Mouse (Mus musculus): ENCODE results near the gene Camsap2.

Gene Camsap2

DNA sequence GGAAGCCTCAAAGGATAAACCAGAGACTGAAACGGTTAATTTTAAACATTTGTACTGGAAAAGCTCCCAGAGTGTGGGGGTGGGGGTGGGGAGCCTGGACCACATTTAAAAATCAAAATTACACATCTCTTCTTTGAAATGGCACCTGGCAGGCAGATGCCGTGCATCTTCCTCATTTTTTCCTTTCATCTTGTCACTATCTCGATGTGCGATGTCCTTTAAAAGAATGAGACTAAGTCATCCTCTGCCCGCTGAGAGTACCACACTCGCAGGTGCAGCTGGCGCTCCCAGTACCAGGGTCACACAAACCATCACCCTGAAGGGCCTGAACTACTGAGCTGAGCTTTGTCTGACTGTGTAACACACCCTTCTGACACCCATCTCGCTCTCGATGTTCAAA lies 87.4 kb downstream of the Camsap2 start:
- DNase-seq (ENCODE audit: low spot score in 2 of 2), result no peak

DNA sequence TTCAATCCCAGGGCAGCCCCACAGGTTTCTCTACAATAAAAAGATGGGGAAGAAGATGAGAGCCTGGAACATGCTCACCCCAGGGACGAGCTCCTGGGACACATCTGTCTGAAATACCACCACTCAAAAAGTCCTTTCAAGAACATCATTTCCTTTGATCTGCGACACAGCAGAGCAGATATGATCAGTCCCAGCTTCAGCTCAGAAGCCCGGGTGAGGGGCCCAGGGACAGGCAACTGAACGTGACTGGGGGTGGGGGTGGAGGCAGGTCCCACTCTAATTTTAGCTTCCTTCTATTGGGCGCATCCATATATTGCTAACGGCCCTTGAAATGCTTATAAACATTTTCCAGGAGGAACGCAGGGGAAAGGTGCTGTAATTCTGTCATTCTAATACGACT lies 90.2 kb downstream of the Camsap2 start:
- DNase-seq (ENCODE audit: low spot score in 2 of 2), result no peak

- no peak for DNase-seq (ENCODE audit: low spot score in 2 of 2)
Measured at GRCm38 (mm10) chr1:136255174-136255573, 90.7 kb downstream of the Camsap2 start.

GRCm38 (mm10) chr1:136254503-136255065 lies 91.3 kb downstream of the Camsap2 start:
- no peak for DNase-seq (ENCODE audit: low spot score in 2 of 2)

GRCm38 (mm10) chr1:136253472-136253871 lies 92.4 kb downstream of the Camsap2 start:
- DNase-seq (ENCODE audit: low spot score in 2 of 2), result no peak

DNA sequence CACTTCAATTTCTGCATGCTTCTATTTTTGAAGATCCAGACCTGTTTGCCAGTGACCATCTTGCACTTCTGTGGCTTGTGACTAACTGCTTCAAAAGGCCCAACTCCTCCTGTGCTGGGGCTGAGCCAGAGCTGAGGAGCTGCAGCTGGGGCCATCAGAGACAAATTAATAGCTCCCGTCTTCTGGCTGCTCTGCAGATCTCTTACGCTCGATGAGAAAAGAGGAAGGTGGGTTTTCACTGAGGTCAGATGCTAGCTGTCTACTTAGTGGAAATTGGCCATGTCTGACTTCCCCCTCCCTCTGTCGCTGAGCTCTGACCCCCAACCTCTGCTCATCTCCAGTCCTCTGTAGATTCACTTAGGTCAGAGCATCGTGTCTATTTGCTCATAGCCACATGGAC lies 96.2 kb downstream of the Camsap2 start:
- no peak for DNase-seq (ENCODE audit: low spot score in 2 of 2)

DNA sequence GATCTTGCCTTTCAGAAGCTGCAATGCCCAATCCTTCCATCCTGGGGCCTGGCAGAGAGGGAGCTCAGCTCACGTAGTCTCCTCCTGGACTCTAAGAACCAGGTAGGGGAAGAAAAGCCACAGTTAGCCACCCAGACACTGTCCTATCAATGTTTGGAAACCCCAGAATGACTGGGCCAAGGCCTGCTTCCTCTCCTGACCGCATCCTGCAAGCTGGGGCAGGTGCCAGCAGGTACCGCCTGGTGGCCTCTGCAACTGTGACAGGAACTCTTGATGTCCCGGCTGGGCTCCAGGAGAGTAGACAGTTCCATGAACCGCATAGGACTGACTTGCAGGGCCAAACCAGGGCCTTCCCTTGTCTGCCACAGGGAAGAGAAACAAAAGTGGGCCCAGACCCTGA lies 98.5 kb downstream of the Camsap2 start:
- DNase-seq (ENCODE audit: low spot score in 2 of 2), result no peak

DNA sequence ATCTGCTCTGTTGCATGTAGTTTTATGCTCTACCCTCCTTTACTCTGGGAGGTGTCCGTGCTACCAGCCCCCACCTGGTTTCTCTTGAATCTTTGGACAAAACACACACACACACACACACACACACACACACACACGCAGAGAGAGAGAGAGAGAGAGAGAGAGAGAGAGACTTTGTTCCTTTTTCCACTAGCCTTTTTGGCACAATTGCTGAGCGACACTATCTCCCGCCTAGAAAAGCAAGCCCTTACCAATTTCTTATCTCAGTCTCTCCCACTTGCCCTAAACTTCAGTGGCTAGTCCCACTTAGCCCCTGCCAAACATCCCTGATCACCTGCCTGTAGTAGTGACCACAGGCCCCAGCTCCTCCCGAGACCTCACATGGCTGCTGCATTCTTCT lies 101.4 kb downstream of the Camsap2 start:
- DNase-seq (ENCODE audit: low spot score in 2 of 2), result no peak

DNA sequence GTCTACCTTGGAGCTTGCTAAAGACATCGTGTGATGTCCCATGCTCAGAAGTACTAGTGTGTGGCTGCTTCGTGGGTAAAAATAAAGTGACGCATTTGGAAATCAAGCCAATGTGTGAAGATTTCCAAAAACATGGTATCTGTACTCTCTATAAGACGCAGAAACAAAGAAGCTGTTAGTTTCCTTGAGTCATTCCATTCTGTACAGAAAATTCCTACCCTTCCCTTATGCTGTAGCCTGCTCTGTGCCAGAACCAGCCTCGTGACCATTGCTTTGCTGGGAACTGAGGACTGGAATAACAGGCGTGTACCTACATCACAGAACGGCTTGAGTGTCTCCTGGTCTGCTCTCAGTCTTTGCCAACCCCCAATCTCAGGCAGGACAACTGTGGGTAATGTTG lies 104.1 kb downstream of the Camsap2 start:
- no peak for DNase-seq (ENCODE audit: low spot score in 2 of 2)

- no peak for DNase-seq (ENCODE audit: low spot score in 2 of 2)
Measured at GRCm38 (mm10) chr1:136238495-136238894, 107.4 kb downstream of the Camsap2 start.

DNA sequence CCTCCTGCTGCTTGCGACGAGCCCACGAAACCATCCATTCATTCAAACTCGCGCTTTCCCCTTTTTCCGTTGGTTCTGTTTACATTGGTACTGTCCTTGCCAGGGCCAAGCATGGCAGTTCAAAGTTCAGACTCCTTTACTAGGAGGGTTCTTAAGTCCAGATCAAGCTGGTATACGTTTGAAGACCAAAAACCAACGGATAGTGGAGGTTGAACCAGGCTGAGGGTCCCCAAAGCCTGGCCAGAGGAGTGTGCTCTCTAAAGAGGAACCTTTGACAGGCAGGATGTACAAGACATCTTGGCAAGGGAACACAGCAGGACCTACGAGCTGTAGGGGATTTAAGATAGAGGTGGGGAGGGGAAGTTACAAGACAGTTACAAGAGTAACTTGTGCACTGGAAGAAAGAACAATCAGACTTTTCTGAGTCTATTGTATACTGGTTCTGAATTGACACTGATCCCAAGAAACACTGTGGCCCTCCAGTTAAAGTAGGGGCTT lies 111.3 kb downstream of the Camsap2 start:
- no peak for DNase-seq (ENCODE audit: low spot score in 2 of 2)

GRCm38 (mm10) chr1:136233892-136234594 lies 111.9 kb downstream of the Camsap2 start, which contains the start of gene Inava:
Gene Inava, minus strand, starts transcription at chr1:136234264.
- DNase-seq (ENCODE audit: low spot score in 2 of 2), result peak; percentile 28 to 29

GRCm38 (mm10) chr1:136232986-136233790 lies 112.7 kb downstream of the Camsap2 start:
- DNase-seq (ENCODE audit: low spot score in 2 of 2), result no peak

DNA sequence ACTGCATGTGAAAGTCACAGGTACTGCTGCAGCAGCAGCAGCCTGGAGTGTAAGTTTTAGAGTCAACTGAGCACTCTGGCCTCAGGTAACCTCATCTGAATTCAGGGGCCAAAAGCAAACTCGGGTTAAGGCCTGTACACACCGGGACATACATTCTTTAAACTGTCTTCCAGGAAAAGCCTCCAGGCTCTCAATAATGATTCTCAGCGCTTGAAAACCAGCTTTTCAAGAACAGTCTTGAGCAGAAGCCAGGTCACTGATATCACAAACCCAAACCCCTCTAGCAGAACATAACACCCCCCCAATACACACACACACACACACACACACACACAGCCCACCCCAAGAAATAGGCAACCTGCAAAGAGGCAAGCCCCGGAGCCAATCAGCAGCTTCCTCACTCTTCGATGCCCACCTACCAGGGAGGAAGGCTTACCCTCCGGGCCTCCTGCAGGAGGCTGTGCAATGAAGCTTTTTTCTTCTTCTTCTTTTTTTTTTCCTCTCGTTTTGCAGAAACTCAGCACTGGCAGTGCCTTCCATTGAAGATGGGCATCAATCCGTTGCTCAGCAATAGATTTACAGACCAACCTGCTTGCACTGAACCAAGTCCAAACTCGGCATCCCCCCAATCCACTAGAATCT lies 113.5 kb downstream of the Camsap2 start:
- DNase-seq (ENCODE audit: low spot score in 2 of 2), result no peak

DNA sequence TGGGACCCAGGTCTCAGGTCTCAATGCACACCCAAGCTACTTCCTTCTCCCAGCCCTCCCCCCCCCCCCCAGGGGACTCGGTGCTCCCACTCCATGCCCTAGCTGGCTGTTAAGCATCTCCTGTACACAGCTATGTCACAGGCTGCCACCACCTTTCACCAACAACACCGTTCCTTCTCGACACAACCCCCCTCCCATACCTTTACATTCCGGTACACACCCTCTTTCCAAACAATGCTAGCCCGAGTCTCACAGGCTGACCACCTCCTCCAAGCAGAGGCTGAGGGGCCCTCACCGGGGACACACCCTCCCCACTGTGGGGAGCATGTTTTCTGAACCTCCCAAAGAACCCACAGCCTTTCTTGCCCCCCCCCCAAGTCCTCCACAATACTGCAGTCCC lies 114.3 kb downstream of the Camsap2 start:
- no peak for DNase-seq (ENCODE audit: low spot score in 2 of 2)

GRCm38 (mm10) chr1:136230201-136230600 lies 115.7 kb downstream of the Camsap2 start:
- DNase-seq (ENCODE audit: low spot score in 2 of 2), result no peak

GRCm38 (mm10) chr1:136229040-136229373 lies 116.9 kb downstream of the Camsap2 start:
- DNase-seq (ENCODE audit: low spot score in 2 of 2), result no peak

- DNase-seq (ENCODE audit: low spot score in 2 of 2), result no peak
Measured at GRCm38 (mm10) chr1:136228328-136229039, 117.4 kb downstream of the Camsap2 start.

- DNase-seq (ENCODE audit: low spot score in 2 of 2), result no peak
Measured at GRCm38 (mm10) chr1:136227870-136228269, 118.0 kb downstream of the Camsap2 start.

DNA sequence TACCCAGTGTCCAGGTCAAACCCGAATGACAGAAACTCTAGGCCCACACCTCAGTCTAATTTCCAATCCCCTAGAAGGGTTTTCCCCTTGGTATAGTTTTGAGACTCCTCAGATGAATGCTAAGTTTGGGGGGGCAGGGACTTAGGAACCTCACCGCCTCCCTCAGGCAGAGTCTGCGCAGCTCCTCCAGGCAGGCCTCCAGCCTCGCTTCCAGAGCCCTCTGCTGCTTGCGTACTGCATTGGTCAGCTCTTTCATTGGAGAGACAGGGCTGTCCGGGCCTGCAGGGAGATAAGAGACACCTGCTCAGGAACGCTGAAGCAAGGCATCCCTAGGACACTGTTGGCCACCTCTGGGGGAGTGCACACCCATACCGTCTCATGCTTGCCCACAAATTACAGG lies 119.3 kb downstream of the Camsap2 start:
- no peak for DNase-seq (ENCODE audit: low spot score in 2 of 2)

DNA sequence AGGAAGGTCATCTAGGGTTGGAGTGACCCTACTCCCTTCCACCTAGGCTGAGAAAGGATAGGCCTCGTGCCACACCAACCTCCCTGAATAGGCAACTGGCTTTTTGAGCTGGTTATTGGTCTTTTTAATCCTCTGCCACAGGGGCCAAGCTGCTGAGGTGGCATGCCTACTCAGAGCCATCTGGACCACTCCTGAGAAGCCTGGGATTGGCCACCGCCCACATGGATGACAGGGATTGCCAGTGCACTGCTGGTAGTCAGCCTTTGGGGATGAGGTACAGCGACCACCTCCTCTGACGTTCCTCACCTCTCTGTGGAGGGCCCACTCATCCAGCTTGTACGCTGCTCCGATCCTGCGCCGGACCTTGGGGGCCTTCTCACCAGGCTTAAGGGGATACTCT lies 120.1 kb downstream of the Camsap2 start:
- no peak for DNase-seq (ENCODE audit: low spot score in 2 of 2)

Measured in frontal cortex, postnatal 36 days (tissue).